Mouse (Mus musculus): ENCODE results near the gene Hoxa7.

Hoxa7 gene

GRCm38 (mm10) chr6:52177061-52177735, 44.5 kb downstream of the Hoxa7 start, which contains the start of gene 5730596B20Rik:
Gene 5730596B20Rik (plus strand): TSS chr6:52177498.
- DNase-seq (ENCODE audit: low read depth, low spot score), result peak; percentile 79

GRCm38 (mm10) chr6:52176391-52176790, 45.3 kb downstream of the Hoxa7 start:
- no peak for DNase-seq (ENCODE audit: low read depth, low spot score)

- DNase-seq (ENCODE audit: low read depth, low spot score), result peak; percentile 70
Observed at GRCm38 (mm10) chr6:52175864-52176263, 45.8 kb downstream of the Hoxa7 start.

GRCm38 (mm10) chr6:52174968-52175751, 46.5 kb downstream of the Hoxa7 start:
- peak; percentile 89 for DNase-seq (ENCODE audit: low read depth, low spot score)

- DNase-seq (ENCODE audit: low read depth, low spot score), result no peak
Observed at GRCm38 (mm10) chr6:52173648-52174047, 48.0 kb downstream of the Hoxa7 start.

- DNase-seq (ENCODE audit: low read depth, low spot score), result peak; percentile 99
Observed at GRCm38 (mm10) chr6:52172501-52172900, 49.2 kb downstream of the Hoxa7 start.

GRCm38 (mm10) chr6:52171938-52172337, 49.7 kb downstream of the Hoxa7 start:
- DNase-seq (ENCODE audit: low read depth, low spot score), result no peak

- no peak for DNase-seq (ENCODE audit: low read depth, low spot score)
Observed at GRCm38 (mm10) chr6:52171331-52171730, 50.3 kb downstream of the Hoxa7 start.

- no peak for DNase-seq (ENCODE audit: low read depth, low spot score)
Observed at GRCm38 (mm10) chr6:52170898-52171223, 50.8 kb downstream of the Hoxa7 start.

- DNase-seq (ENCODE audit: low read depth, low spot score), result no peak
Observed at GRCm38 (mm10) chr6:52170166-52170897, 51.3 kb downstream of the Hoxa7 start.

- DNase-seq (ENCODE audit: low read depth, low spot score), result no peak
Observed at GRCm38 (mm10) chr6:52169499-52170165, 52.0 kb downstream of the Hoxa7 start.

GRCm38 (mm10) chr6:52168191-52169055, 53.2 kb downstream of the Hoxa7 start:
- DNase-seq (ENCODE audit: low read depth, low spot score), result peak; percentile 51

- DNase-seq (ENCODE audit: low read depth, low spot score), result no peak
Observed at GRCm38 (mm10) chr6:52167736-52168161, 53.9 kb downstream of the Hoxa7 start.

- no peak for DNase-seq (ENCODE audit: low read depth, low spot score)
Observed at GRCm38 (mm10) chr6:52167176-52167575, 54.5 kb downstream of the Hoxa7 start.

GRCm38 (mm10) chr6:52166431-52167077, 55.1 kb downstream of the Hoxa7 start:
- DNase-seq (ENCODE audit: low read depth, low spot score), result no peak

GRCm38 (mm10) chr6:52165441-52166370, 55.9 kb downstream of the Hoxa7 start:
- DNase-seq (ENCODE audit: low read depth, low spot score), result peak; percentile 61

GRCm38 (mm10) chr6:52164626-52165440, 56.8 kb downstream of the Hoxa7 start, which contains the start of gene Hoxa2:
Gene Hoxa2 (minus strand): TSS chr6:52164831.
- DNase-seq (ENCODE audit: low read depth, low spot score), result peak; percentile 59

Measured in ES-CJ7 (cell line).